Mouse (Mus musculus): ENCODE results near the gene Tubg2.

DNA sequence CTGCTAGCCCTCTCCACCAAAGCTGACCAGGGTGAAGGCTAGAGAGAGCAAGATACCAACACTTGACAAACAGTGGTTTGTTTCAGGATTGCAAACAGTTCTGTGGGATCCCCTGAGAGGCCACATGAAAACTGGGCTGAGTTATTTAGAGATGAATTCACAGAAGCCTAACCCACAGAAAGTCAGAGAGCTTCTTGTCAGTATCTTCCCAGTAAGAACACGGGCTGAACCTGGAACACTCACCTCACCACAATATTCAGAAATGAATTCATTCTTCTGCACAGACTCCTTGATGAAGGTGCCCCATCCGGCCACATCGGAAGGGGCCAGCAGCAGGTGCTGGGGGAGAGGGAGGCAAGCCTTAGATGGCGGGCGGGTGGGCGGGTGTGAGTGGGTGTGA lies 38.9 kb downstream of the Tubg2 start:
- TF ChIP-seq CTCF (IDR thresholded peaks at IDR 0.05; ENCODE audit: low read depth) (no peak), EP300 (IDR thresholded peaks at IDR 0.05; ENCODE audit: low read depth) (no peak)
